Mouse (Mus musculus) thymus, adult 2 months (tissue): Measurements from ENCODE around the gene Lrrc51.

Experiments
- CTCF ChIP-seq: fragments of 200-500 bp; IDR thresholded peaks from 2 replicates; pipeline ENCODE4 v1.5.1; 2012; ENCODE audit warnings: mild to moderate bottlenecking, control low read depth, low read length, moderate library complexity, borderline replicate concordance; ENCODE audit not compliant: control insufficient read depth, poor library complexity, insufficient read depth; ENCODE audit errors: extremely low read depth
- POLR2A ChIP-seq: fragments of 200-500 bp; IDR thresholded peaks from 2 replicates; pipeline ENCODE4 v1.6.1; 2012; ENCODE audit warnings: mild to moderate bottlenecking, low read length, control low read depth, moderate library complexity; ENCODE audit not compliant: control insufficient read depth, poor library complexity, insufficient read depth; ENCODE audit errors: extremely low read depth

- TF ChIP-seq CTCF (no peak), POLR2A (no peak)
Measured at GRCm38 (mm10) chr7:101955276-101955675, 21.6 kb upstream of the Lrrc51 start.
